Mouse (Mus musculus): ENCODE measurements around the gene Stmn1.
"Not testable (repeated sequence)": the region's sequence is repeated elsewhere in the genome, so short reads cannot be mapped to it uniquely, and the experiment has no call there.

DNA sequence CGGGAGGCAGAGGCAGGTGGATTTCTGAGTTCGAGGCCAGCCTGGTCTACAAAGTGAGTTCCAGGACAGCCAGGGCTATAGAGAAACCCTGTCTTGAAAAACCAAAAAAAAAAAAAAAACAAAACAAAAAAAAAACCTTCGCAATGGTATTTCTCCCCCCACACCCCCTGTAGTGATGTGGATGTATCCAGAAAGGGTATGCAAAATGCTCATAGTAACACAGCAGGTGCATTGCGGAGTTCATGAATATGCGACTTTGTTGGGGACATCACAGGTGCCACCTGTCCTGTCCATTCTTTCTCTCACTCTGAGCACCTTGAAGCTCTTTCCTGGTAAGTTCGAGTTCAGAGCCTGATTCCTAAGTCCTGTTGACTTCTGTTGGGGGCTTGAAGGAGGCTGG, 26.0 kb downstream of the Stmn1 start:
- TF ChIP-seq POLR2A (IDR thresholded peaks at IDR 0.05; ENCODE audit: low read depth, low read length); CTCF (IDR thresholded peaks at IDR 0.05; ENCODE audit: extremely low read depth, insufficient read depth, insufficient read length, insufficient replicate concordance): not testable (repeated sequence)

All from spleen, adult 2 months (tissue).